Mouse (Mus musculus) CH12.LX (cell line): ENCODE measurements at regions not wholly inside any gene's neighbourhood (a gene's known extent, or its start where the extent isn't known, plus 50 kb on each side); places are given as distances from the start of the nearest gene placed in this dataset.

Source experiments
- DNase-seq: peaks from one replicate; pipeline ENCODE4 v3.0.0-alpha.2; 2013; ENCODE audit errors: extremely low read depth
- H3K27ac ChIP-seq: 2 replicates; pipeline ENCODE4 v1.5.1; 2012; ENCODE audit warnings: low read depth, mild to moderate bottlenecking, control low read depth, moderate library complexity; ENCODE audit not compliant: insufficient read depth
- H3K27me3 ChIP-seq: replicated peaks from 2 replicates; pipeline ENCODE3; 2012; ENCODE audit warnings: inconsistent platforms
- H3K36me3 ChIP-seq, 2 experiments: replicated peaks in 1 of 2; 2 replicates each; pipeline versions ENCODE3 to v1.6.1; 2012; ENCODE audit warnings: inconsistent platforms in 1 of 2, low read length in 1 of 2, mild to moderate bottlenecking in 1 of 2, mixed read lengths in 1 of 2, moderate library complexity in 1 of 2; ENCODE audit not compliant: control insufficient read depth in 1 of 2, insufficient read depth in 1 of 2
- H3K4me1 ChIP-seq, 2 experiments: 2 replicates each; pipeline ENCODE4 v1.6.1; 2012; ENCODE audit warnings: inconsistent platforms in 1 of 2, moderate library complexity in 1 of 2; ENCODE audit not compliant: insufficient read depth in 2 of 2, control insufficient read depth in 1 of 2
- H3K4me2 ChIP-seq: 2 replicates; pipeline ENCODE4 v1.6.1; 2012; ENCODE audit warnings: low read depth, mild to moderate bottlenecking, control low read depth; ENCODE audit not compliant: poor library complexity, insufficient read depth, severe bottlenecking
- H3K4me3 ChIP-seq, 3 experiments: fragments of 150-350 bp in 1 of 3; sonication (generic) in 1 of 3; replicated peaks in 1 of 3; 2 replicates each; pipeline versions ENCODE3 to v1.5.1; 2011 to 2012; ENCODE audit warnings: low read depth in 2 of 3, low read length in 2 of 3, mild to moderate bottlenecking in 2 of 3, moderate library complexity in 2 of 3, control low read depth in 1 of 3, improper control_type of control experiment in 1 of 3, inconsistent platforms in 1 of 3, mixed read lengths in 1 of 3; ENCODE audit not compliant: poor library complexity in 1 of 3
- H3K79me2 ChIP-seq: replicated peaks from 2 replicates; pipeline ENCODE4 v1.6.1; 2012; ENCODE audit warnings: mild to moderate bottlenecking, moderate library complexity; ENCODE audit not compliant: control insufficient read depth, poor library complexity, insufficient read depth, severe bottlenecking; ENCODE audit errors: extremely low read depth
- H3K9ac ChIP-seq: 2 replicates; pipeline ENCODE4 v1.6.1; 2012; ENCODE audit warnings: low read depth, mild to moderate bottlenecking, control low read depth, moderate library complexity; ENCODE audit not compliant: insufficient read depth
- H3K9me3 ChIP-seq: replicated peaks from 2 replicates; pipeline ENCODE3; 2012; ENCODE audit warnings: low read length, inconsistent platforms, mixed read lengths
- CTCF ChIP-seq, 2 experiments: IDR thresholded peaks in 1 of 2; conservative IDR thresholded peaks in 1 of 2; 2 replicates each; pipeline ENCODE4 v1.5.1; 2011 to 2012; ENCODE audit warnings: low read depth in 2 of 2, low read length in 2 of 2, improper control_type of control experiment in 1 of 2, inconsistent platforms in 1 of 2, mild to moderate bottlenecking in 1 of 2, moderate library complexity in 1 of 2
- dilution Hi-C: fragments of 300-500 bp; cut with MboI; formaldehyde crosslinking; loops from 2 replicates; pipeline ENCODE4 v1.14.3; 2020; ENCODE audit warnings: low sequenced_read_pairs; ENCODE audit not compliant: extremely low pct_unique_long_range_greater_than_20kb, extremely low pct_ligation_motif_present
- in situ Hi-C: fragments of 300-500 bp; cut with MboI; formaldehyde crosslinking; loops from 3 replicates; pipeline ENCODE4 v1.14.3; 2019; ENCODE audit warnings: low sequenced_read_pairs, low pct_ligation_motif_present, low pct_unique_long_range_greater_than_20kb, mixed read lengths

DNA sequence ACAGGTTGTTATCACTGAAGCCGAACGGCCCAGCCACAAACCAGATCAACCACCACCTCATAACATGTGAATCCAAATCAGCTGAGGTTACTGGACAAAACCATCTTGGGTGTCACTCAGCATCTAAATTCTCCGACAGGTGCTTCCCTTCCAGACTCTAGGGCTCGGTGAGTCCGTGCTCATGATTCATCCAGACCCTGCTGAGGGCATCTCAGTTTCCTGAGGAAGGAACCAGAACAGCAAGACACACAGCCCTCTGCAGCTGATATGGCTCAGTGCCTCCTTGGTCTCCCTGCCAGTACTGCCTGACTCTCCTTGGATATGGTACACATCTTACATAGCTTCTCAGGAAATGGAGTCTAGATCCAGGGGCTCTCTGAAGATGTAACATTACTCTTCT is 51.6 kb upstream of the Adgrl4 start:
- no peaks in the 10 kb centered on the region for H3K79me2 ChIP-seq
- no peaks in the 10 kb centered on the region for H3K36me3 ChIP-seq
- H3K9me3 ChIP-seq = peaks cover 11% of the 10 kb centered on the region
- no peaks in the 10 kb centered on the region for H3K27me3 ChIP-seq
- DNase-seq = peak; percentile 12
- in situ Hi-C loops = no loop called here
- TF ChIP-seq CTCF (conservative IDR thresholded peaks at IDR 0.05 in 1 of 2, IDR thresholded peaks at IDR 0.05 in 1 of 2; ENCODE audit: low read depth in 2 of 2, low read length in 2 of 2) = no peak
- H3K4me1 ChIP-seq = no peaks in the 10 kb centered on the region
- no peak overlapping the region for H3K27ac ChIP-seq
- no peak overlapping the region for H3K9ac ChIP-seq
- H3K4me2 ChIP-seq = no peak overlapping the region
- no peak overlapping the region for H3K4me3 ChIP-seq
- dilution Hi-C loops = no loop called here
